Comparison of ENCODE assay signal across 16 mouse cellular contexts in the genomic region with DNA sequence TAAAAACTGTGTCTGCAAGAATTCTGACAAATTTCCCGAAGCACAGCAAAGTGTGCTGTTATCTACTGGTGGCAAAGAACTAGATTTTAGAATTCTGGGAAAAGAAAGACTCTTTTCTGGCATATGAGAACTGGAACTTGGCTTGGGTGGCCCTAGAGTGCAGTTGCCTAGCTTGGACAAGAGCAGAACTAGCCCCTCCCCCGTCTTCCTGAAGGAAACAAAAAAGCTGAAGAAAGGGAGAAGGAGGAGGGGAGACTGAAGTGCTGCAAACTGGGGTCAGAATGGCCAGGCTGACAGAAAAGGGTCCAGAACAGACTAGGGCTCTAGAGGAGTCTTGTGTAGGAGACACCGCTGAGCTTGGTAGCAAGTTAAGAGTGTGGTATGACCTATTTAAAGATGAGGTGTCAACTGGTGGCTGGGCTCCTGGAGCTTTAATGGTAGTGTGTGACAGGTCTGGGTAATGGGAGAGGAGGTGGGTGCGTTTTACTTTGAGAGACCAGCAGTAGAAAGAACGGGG. TPM values are rescaled to one million over a fixed set of nuclear protein-coding genes. Genes with fewer than 3 reads are reported as not detected.
DNase-seq lines count a peak whose midpoint lies in the region; ATAC-seq and TF ChIP-seq lines count a peak whose summit lies in the region.
"Had no signal": no experiment of that assay in that cellular context is flagged by ENCODE, and none has a peak within 500 bp of the region (broad histone marks: within the 10 kb centered on the region; RNA-seq: fewer than 3 reads in every experiment).

No protein-coding gene starts in this region.

- no peak overlapping the region for H3K27ac ChIP-seq in lung, postnatal 0 days (ENCODE audit: low read length)
- H3K27ac ChIP-seq in limb, embryonic 12.5 days = peak overlapping the region; percentile 57; the same call in 1 of the 2 replicates
- H3K27ac ChIP-seq in forebrain, postnatal 0 days (ENCODE audit: low read depth, low read length) = no peak overlapping the region
- H3K27ac ChIP-seq: liver, embryonic 13.5 days had no signal

- no peak for ATAC-seq in lung, postnatal 0 days
- no peak for ATAC-seq in limb, embryonic 12.5 days (ENCODE audit: insufficient number of reproducible peaks, insufficient read depth, low FRiP score, low TSS enrichment, low read depth)
- ATAC-seq in forebrain, postnatal 0 days = no peak

- DNase-seq in heart, postnatal 4 days = peak; percentile 9
- no peak for DNase-seq in heart, adult 8-10 months (ENCODE audit: low spot score)
- peak; percentile 37 for DNase-seq in lung, postnatal 0 days (ENCODE audit: low spot score)
- no peak for DNase-seq in lung, adult 18-20 months
- peak; percentile 41 for DNase-seq in embryo, embryonic 10.5 days (ENCODE audit: low spot score)
- no peak for DNase-seq in forebrain, postnatal 0 days
- DNase-seq in frontal cortex, postnatal 25 days (ENCODE audit: low spot score in 2 of 2) = no peak
- DNase-seq: adrenal gland, postnatal 10 days; cerebellum, adult 9-10 months; kidney, postnatal 14 days; liver, embryonic 13.5 days; retina, postnatal 1 day had no signal

- no peaks in the 10 kb centered on the region for H3K36me3 ChIP-seq in lung, postnatal 0 days (ENCODE audit: insufficient read depth, low read length)
- H3K36me3 ChIP-seq in limb, embryonic 12.5 days = no peaks in the 10 kb centered on the region
- H3K36me3 ChIP-seq in forebrain, postnatal 0 days (ENCODE audit: insufficient read depth) = no peaks in the 10 kb centered on the region
- H3K36me3 ChIP-seq: G1E; liver, embryonic 13.5 days had no signal

- TF ChIP-seq EP300 in lung, postnatal 0 days (IDR thresholded peaks at IDR 0.05) = no peak

- WGBS in lung, postnatal 0 days = 20% methylated on average over 5 of the region's 5 CpGs
- 24% methylated on average over 5 of the region's 5 CpGs for WGBS in limb, embryonic 12.5 days
- 37% methylated on average over 5 of the region's 5 CpGs for WGBS in forebrain, postnatal 0 days

- H3K4me2 ChIP-seq in lung, postnatal 0 days (replicated peaks; ENCODE audit: low read depth, low read length) = no peak overlapping the region
- peak overlapping the region; percentile 35; the same call in 1 of the 2 replicates for H3K4me2 ChIP-seq in limb, embryonic 12.5 days
- no peak overlapping the region for H3K4me2 ChIP-seq in forebrain, postnatal 0 days (ENCODE audit: low read depth)
- H3K4me2 ChIP-seq: liver, embryonic 13.5 days had no signal

- H3K27me3 ChIP-seq in lung, postnatal 0 days (replicated peaks; ENCODE audit: insufficient read depth, low read length) = no peaks in the 10 kb centered on the region
- H3K27me3 ChIP-seq in limb, embryonic 12.5 days = no peaks in the 10 kb centered on the region
- H3K27me3 ChIP-seq in forebrain, postnatal 0 days (ENCODE audit: insufficient read depth, low read length) = no peaks in the 10 kb centered on the region

- H3K9me3 ChIP-seq in lung, postnatal 0 days (ENCODE audit: low read length) = no peaks in the 10 kb centered on the region
- no peaks in the 10 kb centered on the region for H3K9me3 ChIP-seq in limb, embryonic 12.5 days
- H3K9me3 ChIP-seq in forebrain, postnatal 0 days (ENCODE audit: low read length) = no peaks in the 10 kb centered on the region
- H3K9me3 ChIP-seq: liver, embryonic 13.5 days had no signal

- TF ChIP-seq CTCF in lung, postnatal 0 days (IDR thresholded peaks at IDR 0.05) = no peak
- TF ChIP-seq CTCF in forebrain, postnatal 0 days (IDR thresholded peaks at IDR 0.05; ENCODE audit: low read depth) = no peak

- H3K9ac ChIP-seq in lung, postnatal 0 days (replicated peaks; ENCODE audit: low read depth) = no peak overlapping the region
- no peak overlapping the region for H3K9ac ChIP-seq in limb, embryonic 12.5 days (replicated peaks)
- no peak overlapping the region for H3K9ac ChIP-seq in forebrain, postnatal 0 days
- H3K9ac ChIP-seq: liver, embryonic 13.5 days had no signal

- H3K4me1 ChIP-seq in lung, postnatal 0 days (ENCODE audit: insufficient read depth, low read depth, low read length) = peaks cover 15% of the 10 kb centered on the region; the same call in 1 of the 2 replicates
- peaks cover 34% of the 10 kb centered on the region for H3K4me1 ChIP-seq in limb, embryonic 12.5 days (replicated peaks)
- H3K4me1 ChIP-seq in forebrain, postnatal 0 days (ENCODE audit: insufficient read depth) = no peaks in the 10 kb centered on the region
- H3K4me1 ChIP-seq: liver, embryonic 13.5 days had no signal

- no peak overlapping the region for H3K4me3 ChIP-seq in lung, postnatal 0 days (ENCODE audit: low read depth, low read length)
- no peak overlapping the region for H3K4me3 ChIP-seq in limb, embryonic 12.5 days (replicated peaks)
- H3K4me3 ChIP-seq in forebrain, postnatal 0 days (ENCODE audit: low read depth, low read length) = no peak overlapping the region
- H3K4me3 ChIP-seq: liver, embryonic 13.5 days had no signal

RNA-seq across cellular contexts. Expression of a gene that starts 31.0 kb away (rescaled TPM):
- total RNA-seq in heart, postnatal 4 days (2021) = 1 to 10 TPM; 6.0 to 6.3 TPM
- total RNA-seq in heart, adult 8-10 months (2022) = under 1 TPM in 3 of 4 experiments, not detected in 1; 0.03 TPM
- polyA plus RNA-seq in lung, postnatal 0 days (2015; fragmentation: Nextera tagmentation; extraction: Ambion mirVana) = 9.2 and 11.3 TPM in 2 replicates
- 246 and 273 TPM in 2 replicates for polyA plus RNA-seq in limb, embryonic 12.5 days (2016; fragmentation: Nextera tagmentation; extraction: Ambion mirVana)
- total RNA-seq in forebrain, postnatal 0 days (2014; rRNA removed) = 216 and 297 TPM in 2 replicates
- polyA plus RNA-seq in forebrain, postnatal 0 days (2015; fragmentation: Nextera tagmentation; extraction: Ambion mirVana) = 245 and 288 TPM in 2 replicates
- total RNA-seq: megakaryocyte, adult 5-6 weeks; neutrophil, adult 5-6 weeks had no signal
- polyA plus RNA-seq: G1E had no signal

Comparison
In these comparisons a context has a peak if more than half of its experiments do, and no peak if none do; other contexts are left out.
1. DNase-seq: peak in heart, postnatal 4 days (single experiment), lung, postnatal 0 days (single experiment) and embryo, embryonic 10.5 days (single experiment); none in heart, adult 8-10 months (single experiment), lung, adult 18-20 months (0 of 2), forebrain, postnatal 0 days (single experiment) and frontal cortex, postnatal 25 days (0 of 2).
2. RNA of a gene that starts 31.0 kb away (total RNA-seq): 216 to 297 TPM in forebrain, postnatal 0 days; 6.0 to 6.3 TPM in heart, postnatal 4 days and 0.03 TPM in heart, adult 8-10 months; every median in the first group is over 10 times any median in the second.